Mouse (Mus musculus): ENCODE results near the gene Cat. TPM values are rescaled to one million over a fixed set of nuclear protein-coding genes. Genes with fewer than 3 reads are reported as not detected.

The Cat gene
- total RNA-seq (2015; ENCODE audit: low replicate concordance) = 478 and 550 TPM in 2 replicates
- 301 and 378 TPM in 2 replicates for total RNA-seq (2017; ENCODE audit: low replicate concordance)

GRCm38 (mm10) chr2:103484617-103485401, at the start of gene Cat:
TSS of gene Cat (minus strand) at chr2:103485160.
- ATAC-seq (replicated peaks; ENCODE audit: low FRiP score, poor library complexity, severe bottlenecking) = peak; percentile 85

DNA sequence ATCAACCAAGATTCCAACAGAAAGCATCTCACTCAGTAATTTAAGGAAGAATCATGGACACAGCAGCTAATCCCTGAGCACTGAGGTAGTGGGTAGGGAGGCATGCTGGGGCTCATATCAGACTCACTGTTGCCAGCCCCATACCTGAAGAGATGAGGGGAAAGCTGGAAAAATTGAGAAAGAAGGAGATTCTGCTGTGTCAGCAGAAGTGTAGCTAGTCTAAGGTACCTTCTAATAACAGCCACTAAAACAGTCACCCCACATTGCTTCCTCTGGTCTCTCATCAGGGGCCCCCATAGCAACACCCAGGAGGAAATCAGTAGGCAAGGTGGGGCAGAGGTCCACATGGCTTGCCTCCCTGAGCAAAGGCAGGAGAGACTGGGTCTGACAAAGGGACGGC, 40.6 kb upstream of the Cat start:
- ATAC-seq (replicated peaks; ENCODE audit: low FRiP score, poor library complexity, severe bottlenecking) = no peak

GRCm38 (mm10) chr2:103516472-103516871, 31.5 kb upstream of the Cat start:
- no peak for ATAC-seq (replicated peaks; ENCODE audit: low FRiP score, poor library complexity, severe bottlenecking)

DNA sequence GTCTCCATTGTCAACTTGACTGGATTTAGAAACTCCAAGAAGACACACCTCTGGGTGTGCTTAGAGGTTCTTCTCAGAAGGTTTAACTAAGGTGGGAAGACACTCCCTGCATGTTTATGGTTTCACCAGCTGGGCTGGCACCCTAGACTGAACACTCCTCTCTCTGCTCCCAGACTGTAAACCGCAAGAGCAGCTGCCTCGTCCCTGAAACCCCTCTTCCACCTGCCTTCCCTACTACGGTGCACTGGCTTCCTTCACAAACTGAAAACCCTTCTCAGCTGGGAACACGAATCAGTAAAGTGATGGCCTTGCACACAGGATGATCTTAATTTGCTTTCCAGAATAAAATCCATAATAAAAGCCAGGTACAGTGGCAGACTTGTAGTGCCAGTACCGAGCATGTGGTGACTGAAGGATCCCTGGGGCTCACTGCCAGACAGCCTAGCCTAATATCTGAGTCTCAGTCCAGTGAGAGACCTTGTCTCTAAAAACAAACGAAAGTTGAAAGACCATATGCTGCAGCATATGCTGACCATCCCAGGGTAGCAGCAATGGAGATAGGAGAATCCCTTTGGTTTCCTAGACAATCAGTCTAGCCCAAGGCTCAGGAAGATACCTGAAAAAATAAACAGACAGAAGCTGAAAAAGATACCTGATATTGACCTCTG, 30.7 kb upstream of the Cat start:
- no peak for ATAC-seq (replicated peaks; ENCODE audit: low FRiP score, poor library complexity, severe bottlenecking)

DNA sequence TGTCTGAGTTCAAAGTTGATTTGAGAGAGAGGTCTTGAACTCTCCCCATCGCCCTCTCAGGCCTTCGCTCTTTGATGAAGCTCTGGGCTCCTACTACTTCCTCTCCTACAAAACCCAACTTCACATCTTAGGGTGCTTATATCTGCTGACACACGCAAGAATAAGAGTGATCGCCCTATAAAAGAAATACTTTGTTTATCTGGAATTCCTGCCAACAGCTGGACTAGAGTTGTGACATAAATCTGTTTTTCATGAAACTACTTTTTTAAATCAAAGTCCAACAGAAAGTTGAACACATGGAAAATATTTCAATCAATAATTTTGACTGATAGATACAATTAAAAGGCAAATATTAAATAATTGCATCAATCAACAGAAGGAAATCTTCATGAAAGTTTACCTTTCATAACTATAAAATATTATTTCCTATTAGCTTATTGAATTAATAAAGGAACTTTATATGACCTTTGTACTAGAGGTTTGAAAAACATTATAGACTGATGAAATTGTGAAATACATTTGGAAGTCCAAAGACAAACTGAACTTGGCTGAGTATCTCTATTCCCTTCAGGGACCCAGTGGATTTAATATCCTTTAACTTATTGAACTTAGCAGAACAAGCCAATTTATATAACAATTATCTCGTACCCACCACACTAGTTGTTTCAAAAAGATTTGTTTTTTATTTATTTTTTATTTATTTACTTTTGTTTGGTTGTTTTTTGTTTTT, 27.3 kb upstream of the Cat start:
- ATAC-seq (replicated peaks; ENCODE audit: low FRiP score, poor library complexity, severe bottlenecking) = no peak

- no peak for ATAC-seq (replicated peaks; ENCODE audit: low FRiP score, poor library complexity, severe bottlenecking)
Observed at GRCm38 (mm10) chr2:103511631-103512030, 26.7 kb upstream of the Cat start.

GRCm38 (mm10) chr2:103511042-103511441, 26.1 kb upstream of the Cat start:
- no peak for ATAC-seq (replicated peaks; ENCODE audit: low FRiP score, poor library complexity, severe bottlenecking)

GRCm38 (mm10) chr2:103507651-103508050, 22.7 kb upstream of the Cat start:
- no peak for ATAC-seq (replicated peaks; ENCODE audit: low FRiP score, poor library complexity, severe bottlenecking)

DNA sequence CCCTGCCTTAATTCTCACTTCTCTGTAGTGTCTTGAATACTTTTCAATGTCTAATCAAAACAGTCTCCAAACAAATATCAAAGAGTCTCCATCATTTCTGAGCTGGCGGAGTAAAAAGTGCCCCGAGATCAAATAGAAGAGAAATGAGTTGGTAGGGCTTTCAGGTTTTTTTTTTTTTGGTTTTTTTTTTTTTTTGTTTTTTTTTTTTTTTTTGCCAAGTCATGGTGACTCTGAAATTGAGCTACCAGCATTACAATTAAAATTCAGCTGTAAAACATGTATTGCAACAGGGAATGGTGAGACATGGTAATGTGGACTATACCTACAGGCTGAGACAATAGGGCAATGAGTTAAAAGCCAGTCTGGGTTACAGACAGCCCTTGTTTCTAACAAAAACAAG, 21.0 kb upstream of the Cat start:
- ATAC-seq (replicated peaks; ENCODE audit: low FRiP score, poor library complexity, severe bottlenecking) = no peak

DNA sequence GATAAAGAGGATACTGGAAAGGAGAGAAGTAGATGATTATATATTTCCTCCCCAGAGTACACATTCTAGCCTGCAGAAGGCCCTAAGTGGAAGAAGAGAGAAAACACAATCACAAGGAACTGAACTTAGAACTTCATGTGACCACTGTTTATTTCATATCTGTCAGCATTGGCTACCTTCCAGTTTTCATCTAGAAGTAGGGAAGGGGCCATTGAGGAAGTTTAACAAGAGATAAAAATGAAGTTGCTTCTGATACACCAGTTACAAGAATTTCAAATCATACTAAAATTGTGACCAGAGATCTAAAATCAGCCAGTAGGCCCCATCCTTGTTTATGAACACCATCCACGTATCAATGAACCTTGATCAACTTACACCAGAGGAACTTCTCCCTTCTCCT, 19.5 kb upstream of the Cat start:
- ATAC-seq (replicated peaks; ENCODE audit: low FRiP score, poor library complexity, severe bottlenecking) = no peak

DNA sequence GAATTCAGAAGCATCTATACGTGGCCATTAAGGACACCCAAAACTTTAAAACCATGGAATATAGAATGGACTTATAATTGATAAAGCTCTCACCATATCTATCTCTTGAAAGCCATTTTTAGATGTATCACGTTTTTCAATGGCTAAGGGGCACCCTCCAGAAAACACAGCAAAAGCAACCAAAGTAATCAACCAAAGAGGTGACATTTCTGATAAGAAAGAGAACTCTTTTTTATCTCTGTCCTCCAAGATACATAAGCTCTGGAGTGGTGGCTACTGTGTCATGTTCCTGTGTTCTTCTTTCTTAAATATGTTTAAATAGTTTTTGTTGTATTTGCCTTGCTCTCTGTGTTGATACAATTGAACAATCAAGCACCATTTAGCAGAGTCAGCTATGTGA, 15.8 kb upstream of the Cat start:
- no peak for ATAC-seq (replicated peaks; ENCODE audit: low FRiP score, poor library complexity, severe bottlenecking)

DNA sequence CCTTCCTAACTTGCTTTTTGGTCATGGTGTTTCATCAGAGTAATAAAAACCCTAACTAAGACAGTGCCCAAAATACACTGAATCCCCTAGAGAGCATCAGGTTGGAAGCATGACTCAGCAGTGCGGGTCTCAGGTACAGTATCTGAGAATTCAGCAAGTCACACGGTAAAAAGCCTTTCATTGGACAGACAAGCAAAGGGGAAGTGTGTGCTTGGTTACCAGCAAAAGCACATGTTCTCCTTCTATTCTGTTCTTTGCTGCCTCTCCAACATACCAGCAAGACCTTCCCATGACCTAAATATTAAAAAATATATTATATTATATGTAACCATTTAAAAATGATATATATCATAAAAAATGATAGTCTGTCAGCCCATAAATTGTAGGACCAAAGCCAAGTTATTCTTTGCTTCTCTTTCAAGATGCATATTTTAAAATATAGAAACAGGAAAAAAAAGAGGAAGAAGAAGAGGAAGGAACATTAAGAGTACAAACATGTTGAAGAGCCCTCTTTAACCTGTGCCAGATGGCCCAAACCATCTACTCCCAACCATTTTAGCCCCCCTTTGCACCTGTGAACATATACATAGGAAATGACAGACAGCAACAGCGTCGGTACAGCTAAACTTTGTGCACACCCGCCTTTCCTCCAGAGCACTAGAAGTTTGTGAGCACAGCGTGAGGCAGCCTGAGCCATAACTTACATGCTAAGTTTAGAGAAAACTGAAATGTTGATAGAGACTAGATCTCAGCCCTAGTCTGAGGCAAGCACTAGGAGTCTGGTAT, 10.9 kb upstream of the Cat start:
- no peak for ATAC-seq (replicated peaks; ENCODE audit: low FRiP score, poor library complexity, severe bottlenecking)

- ATAC-seq (replicated peaks; ENCODE audit: low FRiP score, poor library complexity, severe bottlenecking) = no peak
Observed at GRCm38 (mm10) chr2:103493827-103494226, 8.9 kb upstream of the Cat start.

DNA sequence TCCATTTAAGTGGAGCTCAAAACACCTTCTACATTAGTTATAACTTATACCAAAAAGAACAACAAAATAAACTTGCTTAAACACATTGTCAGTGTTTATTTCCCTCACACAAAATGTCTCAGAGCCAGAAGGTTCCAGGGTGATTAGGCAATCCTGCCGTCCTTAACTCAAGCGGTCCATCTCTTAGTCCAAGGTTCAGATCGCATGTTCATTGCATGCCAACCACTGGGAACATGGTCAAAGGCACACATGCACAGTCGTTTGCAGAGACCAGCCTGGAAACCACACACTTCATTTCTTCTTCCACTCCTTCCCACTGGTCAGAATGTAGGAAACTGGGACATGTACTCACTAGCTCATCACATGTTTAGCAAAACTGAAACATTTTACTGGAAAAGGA, 7.6 kb upstream of the Cat start:
- ATAC-seq (replicated peaks; ENCODE audit: low FRiP score, poor library complexity, severe bottlenecking) = no peak

DNA sequence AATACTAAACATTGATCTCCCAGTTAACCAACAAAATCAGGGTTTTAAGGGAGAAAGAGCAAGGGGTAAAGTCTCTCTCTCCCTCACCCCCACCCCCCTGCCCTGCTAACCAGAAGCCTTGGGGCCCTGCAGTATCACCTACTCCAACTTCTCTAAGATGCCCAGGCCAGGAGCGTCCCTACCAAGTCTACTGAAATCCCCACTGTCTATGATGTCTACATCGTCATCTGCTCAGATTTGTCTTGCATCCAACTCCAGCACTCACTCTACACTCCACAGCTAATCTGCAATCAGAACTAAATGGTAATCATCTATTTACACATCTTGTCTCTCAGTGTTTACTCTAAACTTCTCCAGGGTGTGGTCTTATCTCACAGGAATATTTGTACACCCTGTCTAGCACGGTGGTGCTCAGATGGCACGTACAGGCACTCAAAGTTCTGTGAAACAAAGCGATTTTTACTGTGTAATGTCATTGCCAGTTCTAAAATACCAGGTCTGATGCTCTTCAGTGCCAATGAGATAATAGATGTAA, 907 bp downstream of the Cat start:
- peak; percentile 54 for ATAC-seq (replicated peaks; ENCODE audit: low FRiP score, poor library complexity, severe bottlenecking)

GRCm38 (mm10) chr2:103483289-103483985, 1.5 kb downstream of the Cat start:
- ATAC-seq (replicated peaks; ENCODE audit: low FRiP score, poor library complexity, severe bottlenecking) = peak; percentile 48

GRCm38 (mm10) chr2:103481314-103482231, 3.4 kb downstream of the Cat start:
- ATAC-seq (replicated peaks; ENCODE audit: low FRiP score, poor library complexity, severe bottlenecking) = no peak

DNA sequence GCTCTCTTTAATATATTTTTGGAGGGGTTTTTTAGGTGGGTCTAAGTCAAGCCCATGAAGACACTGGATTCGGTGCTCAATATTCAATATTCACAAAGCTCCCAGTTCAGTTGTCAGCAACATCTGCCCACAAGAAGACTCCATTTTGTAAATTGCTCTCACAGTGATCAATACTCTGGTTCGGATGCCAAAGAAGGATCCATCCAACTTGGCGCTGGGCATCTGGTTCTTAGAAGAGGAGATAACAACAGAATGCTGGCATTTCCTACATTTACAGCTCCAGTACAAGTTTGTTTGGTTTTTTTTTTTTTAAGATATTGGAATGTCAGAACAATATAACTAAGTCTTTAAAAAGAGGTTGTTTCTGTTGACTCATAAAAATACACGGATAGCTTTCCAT, 4.1 kb downstream of the Cat start:
- no peak for ATAC-seq (replicated peaks; ENCODE audit: low FRiP score, poor library complexity, severe bottlenecking)

Data from erythroblast, adult 5-6 weeks (primary cell).